Mouse (Mus musculus): ENCODE results near the gene Hist2h4. TPM values are rescaled to one million over a fixed set of nuclear protein-coding genes. Genes with fewer than 3 reads are reported as not detected.
A peak's percentile ranks its signal among the peaks of the same experiment; 100 is the strongest.
"Not testable (repeated sequence)": the region's sequence is repeated elsewhere in the genome, so short reads cannot be mapped to it uniquely, and the experiment has no call there.

Hist2h4 gene
- polyA plus RNA-seq, 1 experiment, result not detected

- Histone ChIP-seq H3K27ac (ENCODE audit: insufficient read depth, low read depth, low read length) (no peak within 1 kb of the TSS), H3K4me1 (ENCODE audit: control insufficient read depth, insufficient read depth, low read length) (no peaks in the 10 kb centered on the region), H3K4me3 (ENCODE audit: insufficient read depth, low read depth, low read length) (no peak within 1 kb of the TSS)
- TF ChIP-seq POLR2A (IDR thresholded peaks at IDR 0.05; ENCODE audit: insufficient read depth, low read depth, low read length) (no peak), CTCF (IDR thresholded peaks at IDR 0.05; ENCODE audit: insufficient read depth, low read depth, low read length) (no peak)
- WGBS, result 69% methylated on average over 4 of the region's 4 CpGs
Observed at GRCm38 (mm10) chr3:96293787-96294186, 30.7 kb upstream of the Hist2h4 start, which contains the start of gene Fcgr1. Fcgr1 (minus strand) TSS chr3:96293969.

DNA sequence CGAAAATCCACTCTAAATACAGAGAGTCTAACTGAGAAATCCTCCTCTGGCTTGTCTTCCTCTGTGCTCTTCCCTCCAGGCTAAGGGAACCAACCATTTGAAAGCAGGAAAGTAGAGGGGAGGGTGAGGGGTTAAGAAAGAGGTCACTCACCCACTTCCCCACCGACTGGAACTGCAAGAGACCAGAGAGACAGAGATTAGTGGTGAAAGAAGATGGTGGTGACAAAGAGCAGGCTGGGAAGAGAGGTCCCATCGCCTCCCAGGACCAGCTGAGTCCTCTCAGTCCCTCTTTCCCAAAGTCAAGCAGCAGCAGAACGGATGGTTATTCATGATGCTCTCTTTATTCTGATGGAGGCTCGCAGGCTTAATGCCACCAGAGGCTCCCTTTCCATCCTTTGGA is 30.3 kb upstream of the Hist2h4 start:
- Histone ChIP-seq H3K27ac (ENCODE audit: insufficient read depth, low read depth, low read length) (no peak overlapping the region), H3K4me3 (ENCODE audit: insufficient read depth, low read depth, low read length) (no peak overlapping the region), H3K4me1 (ENCODE audit: control insufficient read depth, insufficient read depth, low read length) (no peaks in the 10 kb centered on the region)
- 53% methylated on average over 5 of the region's 5 CpGs for WGBS
- TF ChIP-seq POLR2A (IDR thresholded peaks at IDR 0.05; ENCODE audit: insufficient read depth, low read depth, low read length) (no peak), CTCF (IDR thresholded peaks at IDR 0.05; ENCODE audit: insufficient read depth, low read depth, low read length) (no peak)

- 72% methylated on average over 6 of the region's 6 CpGs for WGBS
- H3K4me3 ChIP-seq (ENCODE audit: insufficient read depth, low read depth, low read length), result no peak overlapping the region
- H3K4me1 ChIP-seq (ENCODE audit: control insufficient read depth, insufficient read depth, low read length), result no peaks in the 10 kb centered on the region
- TF ChIP-seq POLR2A (IDR thresholded peaks at IDR 0.05; ENCODE audit: insufficient read depth, low read depth, low read length) (no peak), CTCF (IDR thresholded peaks at IDR 0.05; ENCODE audit: insufficient read depth, low read depth, low read length) (no peak)
- H3K27ac ChIP-seq (ENCODE audit: insufficient read depth, low read depth, low read length), result no peak overlapping the region
Observed at GRCm38 (mm10) chr3:96292641-96293040, 29.5 kb upstream of the Hist2h4 start.

DNA sequence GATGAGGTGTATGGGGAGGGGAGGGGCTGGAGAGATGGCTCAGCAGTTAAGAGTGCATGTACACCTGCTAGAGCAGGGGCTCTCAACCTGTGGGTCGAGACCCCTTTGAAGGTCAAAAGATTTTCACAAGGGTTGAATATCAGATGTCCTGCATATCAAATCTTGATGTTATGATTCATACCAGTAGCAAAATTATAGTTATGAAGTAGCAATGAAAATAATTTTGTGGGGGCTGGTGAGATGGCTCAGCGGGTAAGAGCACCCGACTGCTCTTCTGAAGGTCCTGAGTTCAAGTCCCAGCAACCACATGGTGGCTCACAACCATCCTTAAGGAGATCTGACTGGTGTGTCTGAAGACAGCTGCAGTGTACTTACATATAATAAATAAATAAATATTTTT is 27.6 kb upstream of the Hist2h4 start:
- not testable (repeated sequence) for H3K27ac ChIP-seq (ENCODE audit: insufficient read depth, low read depth, low read length); H3K4me1 ChIP-seq (ENCODE audit: control insufficient read depth, insufficient read depth, low read length); H3K4me3 ChIP-seq (ENCODE audit: insufficient read depth, low read depth, low read length)
- WGBS, result 91% methylated on average over 3 of the region's 3 CpGs

- Histone ChIP-seq H3K4me3 (ENCODE audit: insufficient read depth, low read depth, low read length) (no peak overlapping the region), H3K4me1 (ENCODE audit: control insufficient read depth, insufficient read depth, low read length) (no peaks in the 10 kb centered on the region), H3K27ac (ENCODE audit: insufficient read depth, low read depth, low read length) (no peak overlapping the region)
- 81% methylated on average over 3 of the region's 3 CpGs for WGBS
- no peak for TF ChIP-seq CTCF (IDR thresholded peaks at IDR 0.05; ENCODE audit: insufficient read depth, low read depth, low read length)
- TF ChIP-seq POLR2A (IDR thresholded peaks at IDR 0.05; ENCODE audit: insufficient read depth, low read depth, low read length), result no peak
Observed at GRCm38 (mm10) chr3:96289201-96289600, 26.1 kb upstream of the Hist2h4 start.

GRCm38 (mm10) chr3:96287334-96287733 is 24.2 kb upstream of the Hist2h4 start:
- not testable (repeated sequence) for H3K27ac ChIP-seq (ENCODE audit: insufficient read depth, low read depth, low read length); H3K4me3 ChIP-seq (ENCODE audit: insufficient read depth, low read depth, low read length); H3K4me1 ChIP-seq (ENCODE audit: control insufficient read depth, insufficient read depth, low read length)
- WGBS, result 87% methylated on average over 11 of the region's 11 CpGs
- TF ChIP-seq CTCF (IDR thresholded peaks at IDR 0.05; ENCODE audit: insufficient read depth, low read depth, low read length), result peak; percentile 66; the same call in 1 of the 2 replicates

DNA sequence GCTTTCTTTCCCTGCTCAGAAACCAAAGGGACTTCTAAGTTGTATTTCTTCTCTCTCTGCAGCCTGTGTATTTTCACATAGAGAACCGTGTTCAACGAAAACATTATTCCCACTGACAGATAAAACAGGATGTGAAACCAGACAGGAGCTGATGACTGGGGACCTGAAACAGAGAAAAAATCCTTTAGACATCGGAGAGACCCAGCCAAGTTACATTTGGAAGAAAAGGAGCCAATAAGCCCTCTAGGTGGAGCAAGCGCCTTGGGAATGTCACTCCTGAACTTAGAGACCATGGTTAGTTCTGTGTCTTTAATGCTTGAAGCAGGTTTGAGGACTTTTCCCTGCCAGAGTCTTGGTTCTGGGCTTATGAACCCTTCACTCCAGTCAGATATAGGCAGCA is 21.3 kb upstream of the Hist2h4 start:
- Histone ChIP-seq H3K4me3 (ENCODE audit: insufficient read depth, low read depth, low read length) (no peak overlapping the region), H3K27ac (ENCODE audit: insufficient read depth, low read depth, low read length) (no peak overlapping the region), H3K4me1 (ENCODE audit: control insufficient read depth, insufficient read depth, low read length) (no peaks in the 10 kb centered on the region)
- TF ChIP-seq POLR2A (IDR thresholded peaks at IDR 0.05; ENCODE audit: insufficient read depth, low read depth, low read length), result no peak
- no peak for TF ChIP-seq CTCF (IDR thresholded peaks at IDR 0.05; ENCODE audit: insufficient read depth, low read depth, low read length)
- WGBS, result 16% methylated on average over 4 of the region's 4 CpGs

- WGBS, result 62% methylated on average over 6 of the region's 6 CpGs
- TF ChIP-seq CTCF (IDR thresholded peaks at IDR 0.05; ENCODE audit: insufficient read depth, low read depth, low read length) (no peak), POLR2A (IDR thresholded peaks at IDR 0.05; ENCODE audit: insufficient read depth, low read depth, low read length) (no peak)
- peaks cover 4% of the 10 kb centered on the region for H3K4me1 ChIP-seq (ENCODE audit: control insufficient read depth, insufficient read depth, low read length)
- no peak overlapping the region for H3K27ac ChIP-seq (ENCODE audit: insufficient read depth, low read depth, low read length)
- H3K4me3 ChIP-seq (ENCODE audit: insufficient read depth, low read depth, low read length), result no peak overlapping the region
Observed at GRCm38 (mm10) chr3:96280660-96281059, 17.5 kb upstream of the Hist2h4 start.

- Histone ChIP-seq H3K4me3 (ENCODE audit: insufficient read depth, low read depth, low read length) (peak overlapping the region; percentile 62), H3K27ac (ENCODE audit: insufficient read depth, low read depth, low read length) (peak overlapping the region; percentile 85), H3K4me1 (ENCODE audit: control insufficient read depth, insufficient read depth, low read length) (peaks cover 4% of the 10 kb centered on the region)
- TF ChIP-seq CTCF (IDR thresholded peaks at IDR 0.05; ENCODE audit: insufficient read depth, low read depth, low read length) (peak; percentile 77), POLR2A (IDR thresholded peaks at IDR 0.05; ENCODE audit: insufficient read depth, low read depth, low read length) (peak; percentile 48)
- 1% methylated on average over 49 of the region's 49 CpGs for WGBS
Observed at GRCm38 (mm10) chr3:96277800-96278624, 14.9 kb upstream of the Hist2h4 start.

All from olfactory bulb, adult 2 months (tissue).